Mouse (Mus musculus): ENCODE results near the gene Btbd11.

Btbd11 gene

GRCm38 (mm10) chr10:85533192-85533710 is 146.6 kb downstream of the Btbd11 start:
- DNase-seq = no peak

GRCm38 (mm10) chr10:85538051-85538753 is 151.6 kb downstream of the Btbd11 start:
- no peak for DNase-seq

GRCm38 (mm10) chr10:85539510-85540120 is 153.0 kb downstream of the Btbd11 start:
- peak; percentile 59 for DNase-seq

GRCm38 (mm10) chr10:85540311-85541093 is 153.9 kb downstream of the Btbd11 start:
- no peak for DNase-seq

GRCm38 (mm10) chr10:85541481-85541880 is 154.9 kb downstream of the Btbd11 start:
- no peak for DNase-seq

- no peak for DNase-seq
Observed at GRCm38 (mm10) chr10:85541892-85542630, 155.4 kb downstream of the Btbd11 start.

GRCm38 (mm10) chr10:85543281-85543680 is 156.7 kb downstream of the Btbd11 start:
- DNase-seq = no peak

- peak; percentile 21 for DNase-seq
Observed at GRCm38 (mm10) chr10:85544991-85545390, 158.4 kb downstream of the Btbd11 start.

- peak; percentile 17 for DNase-seq
Observed at GRCm38 (mm10) chr10:85555193-85555592, 168.6 kb downstream of the Btbd11 start.

- DNase-seq = no peak
Observed at GRCm38 (mm10) chr10:85561418-85561817, 174.8 kb downstream of the Btbd11 start.

GRCm38 (mm10) chr10:85571456-85571855 is 184.8 kb downstream of the Btbd11 start:
- DNase-seq = no peak

- DNase-seq = no peak
Observed at GRCm38 (mm10) chr10:85572571-85572970, 186.0 kb downstream of the Btbd11 start.

GRCm38 (mm10) chr10:85577891-85578420 is 191.3 kb downstream of the Btbd11 start:
- no peak for DNase-seq

GRCm38 (mm10) chr10:85578571-85579465 is 192.2 kb downstream of the Btbd11 start:
- peak; percentile 39 for DNase-seq

GRCm38 (mm10) chr10:85587758-85588157 is 201.1 kb downstream of the Btbd11 start:
- DNase-seq = no peak

- DNase-seq = no peak
Observed at GRCm38 (mm10) chr10:85590043-85590442, 203.4 kb downstream of the Btbd11 start.

- DNase-seq = no peak
Observed at GRCm38 (mm10) chr10:85591296-85591695, 204.7 kb downstream of the Btbd11 start.

- DNase-seq = no peak
Observed at GRCm38 (mm10) chr10:85591986-85592385, 205.4 kb downstream of the Btbd11 start.

- DNase-seq = no peak
Observed at GRCm38 (mm10) chr10:85596301-85596700, 209.7 kb downstream of the Btbd11 start.

- DNase-seq = no peak
Observed at GRCm38 (mm10) chr10:85598093-85598599, 211.5 kb downstream of the Btbd11 start.
